Mouse (Mus musculus) megakaryocyte, embryonic 14.5 days (primary cell): ENCODE results near the gene Ywhae. TPM values are rescaled to one million over a fixed set of nuclear protein-coding genes. Genes with fewer than 3 reads are reported as not detected.

ENCODE experiments used
- H3K27me3 ChIP-seq: replicated peaks from 2 replicates; pipeline ENCODE3; 2012; ENCODE audit warnings: inconsistent platforms
- H3K36me3 ChIP-seq: replicated peaks from 2 replicates; pipeline ENCODE3; 2012; ENCODE audit warnings: low read length, inconsistent platforms, mixed read lengths
- H3K4me1 ChIP-seq: 2 replicates; pipeline ENCODE4 v1.6.1; 2012; ENCODE audit warnings: inconsistent platforms
- H3K4me3 ChIP-seq: replicated peaks from 2 replicates; pipeline ENCODE3; 2012; ENCODE audit warnings: moderate library complexity, mild to moderate bottlenecking, inconsistent platforms
- H3K9me3 ChIP-seq: 2 replicates; pipeline ENCODE4 v1.6.1; 2012; ENCODE audit warnings: inconsistent platforms
- FLI1 ChIP-seq: IDR thresholded peaks from 2 replicates; pipeline ENCODE4 v1.6.1; 2012; ENCODE audit warnings: low read length, inconsistent platforms, mixed read lengths
- GATA1 ChIP-seq: IDR thresholded peaks from 3 replicates; pipeline ENCODE4 v1.6.1; 2012; ENCODE audit warnings: mixed read lengths, low read length, inconsistent platforms, borderline replicate concordance
- polyA plus RNA-seq: library from polyadenylated mRNA; stranded (reverse); fragments of >175 nt; gene quantifications from 2 replicates; pipeline ENCODE4 v1.2.3, GENCODE M21; 2012; ENCODE audit warnings: low replicate concordance; ENCODE audit not compliant: insufficient read depth

The Ywhae gene
- polyA plus RNA-seq, 1 experiment: 324 TPM

GRCm38 (mm10) chr11:75736978-75737377 lies 4.3 kb downstream of the Ywhae start:
- Histone ChIP-seq H3K36me3 (peaks cover 52% of the 10 kb centered on the region), H3K9me3 (no peaks in the 10 kb centered on the region), H3K27me3 (no peaks in the 10 kb centered on the region), H3K4me3 (no peak overlapping the region), H3K4me1 (peaks cover 77% of the 10 kb centered on the region)
- no peak for TF ChIP-seq FLI1
- TF ChIP-seq GATA1: no peak

DNA sequence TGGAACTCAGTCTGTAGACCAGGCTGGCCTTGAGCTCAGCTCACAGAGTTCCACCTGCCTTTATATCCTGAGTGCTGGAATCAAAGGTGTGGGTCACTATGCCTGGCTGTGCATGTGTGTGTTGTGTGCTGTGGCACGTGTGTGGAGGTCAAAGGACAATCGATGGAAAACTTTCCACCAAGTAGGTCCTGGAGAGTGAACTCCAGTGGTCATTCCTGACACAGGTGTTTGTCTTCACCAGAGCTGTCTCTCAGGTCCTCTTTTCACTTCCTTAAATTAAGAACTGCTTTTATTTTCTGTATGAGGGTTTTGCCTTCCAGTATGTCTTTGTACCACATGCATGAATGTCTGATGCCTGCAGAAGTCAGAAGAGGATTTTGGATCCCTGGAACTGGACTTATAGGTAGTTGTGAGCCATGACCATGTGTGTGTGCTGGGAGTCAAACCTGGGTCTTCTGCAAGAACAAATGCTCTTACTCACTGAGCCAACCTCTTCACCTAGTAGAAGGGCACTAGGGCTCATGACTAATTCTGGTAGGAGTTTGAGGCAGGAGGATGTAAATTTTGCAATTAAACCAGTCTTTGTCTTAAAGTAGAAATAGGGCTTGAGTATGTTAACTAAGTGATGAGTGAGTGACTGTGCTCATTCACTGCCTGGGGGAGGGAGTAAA lies 5.3 kb downstream of the Ywhae start:
- Histone ChIP-seq H3K4me1 (peaks cover 78% of the 10 kb centered on the region), H3K36me3 (peaks cover 60% of the 10 kb centered on the region), H3K9me3 (no peaks in the 10 kb centered on the region), H3K27me3 (no peaks in the 10 kb centered on the region), H3K4me3 (no peak overlapping the region)
- no peak for TF ChIP-seq FLI1
- TF ChIP-seq GATA1: no peak

DNA sequence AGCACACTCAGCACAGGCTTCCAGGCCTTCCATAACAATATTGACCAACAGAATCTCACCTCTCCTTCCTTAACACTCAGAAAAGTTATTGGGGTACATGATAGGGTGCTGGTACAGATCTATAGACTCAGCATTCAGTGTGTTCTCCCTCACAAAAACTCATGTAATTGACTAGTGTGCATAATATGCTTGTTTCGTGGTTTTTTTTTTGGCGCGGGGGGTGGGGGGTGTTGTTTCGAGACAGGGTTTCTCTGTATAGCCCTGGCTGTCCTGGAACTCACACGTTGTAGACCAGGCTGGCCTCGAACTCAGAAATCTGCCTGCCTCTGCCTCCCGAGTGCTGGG lies 5.8 kb downstream of the Ywhae start:
- TF ChIP-seq GATA1 (no peak), FLI1 (no peak)
- peaks cover 65% of the 10 kb centered on the region for H3K36me3 ChIP-seq
- H3K9me3 ChIP-seq: no peaks in the 10 kb centered on the region
- peaks cover 83% of the 10 kb centered on the region for H3K4me1 ChIP-seq
- no peak overlapping the region for H3K4me3 ChIP-seq
- no peaks in the 10 kb centered on the region for H3K27me3 ChIP-seq

- Histone ChIP-seq H3K9me3 (no peaks in the 10 kb centered on the region), H3K36me3 (peaks cover 72% of the 10 kb centered on the region), H3K4me1 (peaks cover 91% of the 10 kb centered on the region)
Measured at GRCm38 (mm10) chr11:75740204-75740603, 7.5 kb downstream of the Ywhae start.

DNA sequence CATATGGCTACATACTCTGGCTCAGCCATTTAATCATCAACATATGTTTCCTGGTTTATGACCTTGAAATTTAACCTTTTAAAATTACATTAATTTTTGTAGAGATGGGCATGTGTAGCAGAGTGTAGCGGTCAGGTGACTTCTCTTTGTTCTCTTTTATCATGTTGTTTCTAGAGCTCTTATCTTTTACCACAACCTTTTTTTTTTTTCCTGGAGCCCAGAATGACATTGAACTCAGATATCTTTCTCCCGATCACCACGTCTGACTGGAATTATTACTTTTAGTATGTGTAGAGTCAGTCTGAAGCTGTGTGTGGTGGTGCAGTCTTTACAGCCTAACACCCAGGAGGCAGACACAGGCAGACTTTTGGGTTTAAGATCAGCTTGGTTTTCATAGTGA lies 8.9 kb downstream of the Ywhae start:
- no peak for TF ChIP-seq GATA1
- TF ChIP-seq FLI1: no peak
- H3K4me1 ChIP-seq: peaks cover 90% of the 10 kb centered on the region
- no peak overlapping the region for H3K4me3 ChIP-seq
- H3K27me3 ChIP-seq: no peaks in the 10 kb centered on the region
- H3K36me3 ChIP-seq: peaks cover 65% of the 10 kb centered on the region
- H3K9me3 ChIP-seq: no peaks in the 10 kb centered on the region

More at GRCm38 (mm10) chr11:75740204-75740603, 7.5 kb downstream of the Ywhae start:
- H3K4me3 ChIP-seq: no peak overlapping the region
- TF ChIP-seq GATA1 (no peak), FLI1 (no peak)
- no peaks in the 10 kb centered on the region for H3K27me3 ChIP-seq

DNA sequence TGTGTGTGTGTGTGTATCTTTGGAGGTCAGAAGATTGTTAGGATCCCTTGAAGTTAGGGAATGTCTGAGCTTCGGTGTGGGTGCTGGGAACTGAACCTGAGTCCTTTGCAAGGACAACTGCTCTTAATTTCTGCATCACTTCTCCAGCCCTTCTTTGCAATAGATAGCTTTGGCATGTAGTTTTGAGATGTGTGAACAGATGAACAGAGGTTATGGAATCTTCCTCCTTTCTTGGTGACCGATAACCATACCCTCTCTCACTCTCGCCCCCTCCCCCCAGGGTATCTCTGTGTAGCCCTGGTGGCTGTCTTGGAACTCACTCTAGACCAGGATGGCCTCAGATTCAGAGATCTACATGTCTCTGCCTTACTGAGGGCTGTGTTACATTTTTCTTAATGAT lies 12.1 kb downstream of the Ywhae start:
- Histone ChIP-seq H3K4me3 (no peak overlapping the region), H3K27me3 (no peaks in the 10 kb centered on the region), H3K9me3 (no peaks in the 10 kb centered on the region), H3K36me3 (peaks cover 59% of the 10 kb centered on the region), H3K4me1 (peaks cover 91% of the 10 kb centered on the region)
- TF ChIP-seq FLI1: no peak
- no peak for TF ChIP-seq GATA1

- Histone ChIP-seq H3K9me3 (no peaks in the 10 kb centered on the region), H3K27me3 (no peaks in the 10 kb centered on the region), H3K36me3 (peaks cover 62% of the 10 kb centered on the region), H3K4me3 (no peak overlapping the region), H3K4me1 (peaks cover 87% of the 10 kb centered on the region)
- no peak for TF ChIP-seq FLI1
- no peak for TF ChIP-seq GATA1
Measured at GRCm38 (mm10) chr11:75750537-75750936, 17.9 kb downstream of the Ywhae start.

DNA sequence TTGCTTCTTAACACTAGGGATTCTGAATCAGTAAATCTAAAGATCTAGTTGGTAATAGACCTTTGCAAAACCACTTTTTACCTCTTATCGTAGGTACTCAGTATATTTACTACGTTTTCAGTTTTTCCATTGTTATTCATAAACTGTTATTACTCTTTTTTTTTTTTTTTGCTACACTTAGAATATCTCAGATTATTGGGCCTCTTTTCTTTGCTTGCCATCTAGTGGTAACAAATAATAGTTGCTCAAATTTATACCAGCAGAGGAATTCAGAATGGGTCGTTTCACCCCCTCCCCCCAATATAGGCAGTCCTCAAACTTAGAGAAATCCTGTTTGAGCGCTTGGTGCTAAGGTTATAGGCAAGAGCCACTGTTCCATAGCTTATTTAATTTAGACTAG lies 18.4 kb downstream of the Ywhae start:
- H3K4me1 ChIP-seq: peaks cover 88% of the 10 kb centered on the region
- H3K27me3 ChIP-seq: no peaks in the 10 kb centered on the region
- no peaks in the 10 kb centered on the region for H3K9me3 ChIP-seq
- TF ChIP-seq GATA1: no peak
- no peak for TF ChIP-seq FLI1
- peaks cover 67% of the 10 kb centered on the region for H3K36me3 ChIP-seq
- no peak overlapping the region for H3K4me3 ChIP-seq

- no peaks in the 10 kb centered on the region for H3K27me3 ChIP-seq
- no peak for TF ChIP-seq GATA1
- no peak for TF ChIP-seq FLI1
- peaks cover 92% of the 10 kb centered on the region for H3K36me3 ChIP-seq
Measured at GRCm38 (mm10) chr11:75756687-75757086, 24.0 kb downstream of the Ywhae start.

GRCm38 (mm10) chr11:75758553-75758952 lies 25.9 kb downstream of the Ywhae start:
- Histone ChIP-seq H3K4me3 (no peak overlapping the region), H3K36me3 (peaks cover 91% of the 10 kb centered on the region), H3K27me3 (no peaks in the 10 kb centered on the region), H3K4me1 (peaks cover 60% of the 10 kb centered on the region), H3K9me3 (no peaks in the 10 kb centered on the region)
- no peak for TF ChIP-seq GATA1
- TF ChIP-seq FLI1: no peak

More at GRCm38 (mm10) chr11:75756687-75757086, 24.0 kb downstream of the Ywhae start:
- Histone ChIP-seq H3K4me3 (no peak overlapping the region), H3K9me3 (no peaks in the 10 kb centered on the region), H3K4me1 (peaks cover 75% of the 10 kb centered on the region)
